Mouse (Mus musculus): ENCODE measurements around the gene Zfp935. TPM values are rescaled to one million over a fixed set of nuclear protein-coding genes. Genes with fewer than 3 reads are reported as not detected.

The Zfp935 gene
- polyA plus RNA-seq (2017; shearing (Covaris generic)): not detected

GRCm38 (mm10) chr13:62558189-62559110 is at the start of gene Zfp935:
Gene Zfp935, minus strand, starts transcription at chr13:62558511.

GRCm38 (mm10) chr13:62571099-62571498 is 12.8 kb upstream of the Zfp935 start, which contains the start of gene Zfp934:
Gene Zfp934, minus strand, starts transcription at chr13:62571199.

GRCm38 (mm10) chr13:62466424-62467334 is 91.6 kb downstream of the Zfp935 start, which contains the start of gene Gm49359:
Gene Gm49359, minus strand, starts transcription at chr13:62466832.

Other genes with a start within 250 kb of the Zfp935 start
- gene Gm3604, start 175.3 kb downstream of the Zfp935 start, polyA plus RNA-seq (2017; shearing (Covaris generic)): 5.3 TPM
- gene Gm49359, start 91.7 kb downstream of the Zfp935 start, polyA plus RNA-seq (2017; shearing (Covaris generic)): 17.6 TPM
- gene Zfp934, start 12.7 kb upstream of the Zfp935 start, polyA plus RNA-seq (2017; shearing (Covaris generic)): 12.4 TPM
- 2.8 TPM for gene 6720489N17Rik, start 65.7 kb upstream of the Zfp935 start, polyA plus RNA-seq (2017; shearing (Covaris generic))
- gene Platr25, start 202.2 kb upstream of the Zfp935 start, polyA plus RNA-seq (2017; shearing (Covaris generic)): 21.4 TPM
- 8.5 TPM for gene Gm5141, start 227.3 kb upstream of the Zfp935 start, polyA plus RNA-seq (2017; shearing (Covaris generic))

Measured in CD4-positive, CD25-positive, alpha-beta regulatory T cell, adult 9 weeks (primary cell).